Mouse (Mus musculus) brain, adult 2 months (tissue): ENCODE measurements at regions not wholly inside any gene's neighbourhood (a gene's known extent, or its start where the extent isn't known, plus 50 kb on each side); places are given as distances from the start of the nearest gene placed in this dataset.

Experiments
- DNase-seq: peaks from one replicate; pipeline ENCODE4 v3.0.0; 2011; ENCODE audit warnings: low read depth, low spot score

DNA sequence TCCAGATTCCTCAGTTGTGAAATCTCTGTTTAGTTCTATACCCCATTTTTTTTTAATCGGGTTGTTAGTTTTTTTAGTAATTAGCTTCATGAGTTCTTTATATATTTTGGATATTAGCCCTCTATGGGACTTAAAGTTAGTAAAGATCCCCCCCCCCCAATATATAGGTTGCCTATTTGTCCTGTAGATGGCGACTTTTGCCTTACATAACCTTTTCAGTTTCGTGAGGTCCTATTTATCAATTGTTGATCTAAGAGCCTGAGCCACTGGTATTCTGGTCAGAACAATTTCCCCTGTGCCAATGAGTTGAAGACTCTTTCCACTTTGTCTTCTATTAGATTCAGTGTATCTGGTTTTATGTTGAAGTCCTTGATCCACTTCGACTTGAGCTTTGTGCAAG, 80.0 kb upstream of the Hpgds start:
- no peak for DNase-seq

DNA sequence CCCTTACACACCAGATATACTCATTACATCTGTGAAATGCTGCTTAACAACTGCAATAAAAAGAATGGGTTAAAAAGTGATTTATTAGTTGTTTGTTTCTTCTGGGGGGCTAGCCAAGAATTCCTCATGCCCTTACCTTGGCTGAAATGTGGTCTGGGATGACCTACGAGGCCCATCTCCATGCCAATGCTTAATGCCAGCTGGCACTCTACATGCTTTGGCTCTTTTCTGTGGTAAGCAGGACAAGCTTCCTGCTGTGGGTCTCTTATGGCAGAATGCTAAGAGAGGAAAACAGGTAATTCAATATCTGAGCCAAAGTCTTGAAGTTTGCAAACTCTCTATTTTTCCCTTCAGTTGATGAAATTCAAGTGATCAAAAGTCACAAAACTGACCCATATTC, 117.9 kb upstream of the Hpgds start:
- peak; percentile 72 for DNase-seq

DNA sequence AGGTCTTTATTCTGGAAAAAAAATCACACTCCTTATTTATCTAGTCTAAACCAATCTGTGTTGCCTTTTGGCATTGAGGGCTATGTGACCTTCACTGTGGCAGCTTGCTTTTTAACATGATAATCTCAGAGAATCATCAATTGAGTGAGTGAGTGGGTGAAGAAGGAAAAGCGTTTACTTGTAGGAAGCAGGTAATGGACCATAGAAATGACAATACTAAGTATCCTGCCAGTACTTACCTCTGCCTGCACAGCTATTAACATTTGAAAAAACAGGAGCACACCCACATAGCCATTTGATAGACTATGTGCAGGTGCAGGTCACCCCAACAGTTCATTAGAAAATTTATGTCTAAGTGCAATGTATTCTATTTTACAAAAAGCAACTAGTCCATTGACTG, 110.2 kb upstream of the C130060K24Rik start:
- no peak for DNase-seq

DNA sequence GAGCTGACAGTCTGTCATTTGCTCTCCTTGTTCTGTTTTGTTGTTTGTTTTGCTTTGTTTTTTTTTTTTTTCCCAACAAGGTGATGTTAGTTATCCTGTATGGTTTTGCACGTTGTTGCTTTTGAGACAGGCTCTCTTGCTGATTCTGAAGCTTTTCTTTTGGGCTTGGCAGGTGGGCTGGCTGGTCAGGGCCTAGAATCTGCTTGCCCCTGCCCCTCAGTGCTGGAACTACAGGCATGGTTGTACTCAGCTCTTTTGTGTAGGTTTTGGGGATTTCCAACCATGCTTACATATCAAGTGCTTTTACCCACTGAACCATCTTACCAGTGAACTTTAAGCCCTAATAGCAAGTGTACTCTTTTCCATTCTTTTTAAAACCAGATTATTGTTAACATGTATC, 70.7 kb upstream of the C130060K24Rik start:
- DNase-seq = no peak

DNA sequence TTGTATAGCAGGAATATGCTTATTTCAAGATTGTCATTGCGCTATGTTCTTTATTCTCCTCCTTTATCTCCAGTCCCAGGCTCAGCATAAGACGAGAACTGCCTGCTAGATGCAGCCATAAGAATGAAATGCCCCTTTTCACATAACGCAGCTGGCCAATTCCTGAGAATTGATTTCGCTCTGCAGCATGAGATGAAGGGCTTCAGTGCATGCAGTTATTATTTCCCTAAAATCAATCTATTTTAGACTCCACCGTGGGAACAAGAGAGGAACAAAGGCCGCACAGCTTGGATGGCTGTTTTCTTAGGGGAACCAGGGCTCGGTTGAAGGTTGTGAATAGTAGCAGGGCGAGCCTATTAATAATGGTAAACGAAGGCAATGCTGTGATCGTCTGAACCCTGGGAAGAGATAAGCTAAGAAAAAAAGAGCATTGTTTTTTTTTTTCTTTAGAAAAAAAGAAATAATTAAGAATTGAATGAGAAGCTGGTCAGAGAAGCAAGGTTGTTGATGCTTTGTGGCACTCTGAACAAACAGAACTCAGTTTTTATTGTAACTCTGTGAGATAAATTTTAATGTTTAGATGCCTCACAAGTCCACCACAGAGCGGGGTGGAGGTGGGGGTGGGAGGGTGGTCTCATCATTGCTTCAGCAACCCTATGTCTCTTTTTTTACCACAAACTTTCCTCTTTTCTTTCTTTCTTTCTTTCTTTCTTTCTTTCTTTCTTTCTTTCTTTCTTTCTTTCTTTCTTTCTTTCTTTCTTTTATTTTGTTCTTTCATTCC, 69.9 kb upstream of the C130060K24Rik start:
- DNase-seq = peak; percentile 3

DNA sequence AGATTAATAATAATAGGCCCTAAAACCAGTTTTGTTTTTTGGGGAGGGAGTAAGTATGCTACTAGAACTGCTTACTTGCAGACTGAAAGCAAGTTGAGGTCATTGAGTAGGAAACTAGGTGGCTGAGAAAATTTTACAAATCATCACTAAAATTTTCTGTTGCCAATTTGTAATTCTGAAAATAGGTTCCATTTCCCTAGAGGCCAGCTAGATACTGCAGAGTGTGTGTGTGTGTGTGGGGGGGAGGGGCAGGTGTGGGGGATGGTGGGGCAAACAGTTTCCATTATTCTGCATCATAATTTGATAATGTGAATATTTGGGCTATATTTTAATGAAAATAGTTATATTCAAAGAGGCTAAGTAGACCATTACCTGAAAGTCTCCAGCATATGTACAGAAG, 69.1 kb upstream of the C130060K24Rik start:
- DNase-seq = no peak
